Mouse (Mus musculus): ENCODE data around the gene Cmip.

Cmip gene

DNA sequence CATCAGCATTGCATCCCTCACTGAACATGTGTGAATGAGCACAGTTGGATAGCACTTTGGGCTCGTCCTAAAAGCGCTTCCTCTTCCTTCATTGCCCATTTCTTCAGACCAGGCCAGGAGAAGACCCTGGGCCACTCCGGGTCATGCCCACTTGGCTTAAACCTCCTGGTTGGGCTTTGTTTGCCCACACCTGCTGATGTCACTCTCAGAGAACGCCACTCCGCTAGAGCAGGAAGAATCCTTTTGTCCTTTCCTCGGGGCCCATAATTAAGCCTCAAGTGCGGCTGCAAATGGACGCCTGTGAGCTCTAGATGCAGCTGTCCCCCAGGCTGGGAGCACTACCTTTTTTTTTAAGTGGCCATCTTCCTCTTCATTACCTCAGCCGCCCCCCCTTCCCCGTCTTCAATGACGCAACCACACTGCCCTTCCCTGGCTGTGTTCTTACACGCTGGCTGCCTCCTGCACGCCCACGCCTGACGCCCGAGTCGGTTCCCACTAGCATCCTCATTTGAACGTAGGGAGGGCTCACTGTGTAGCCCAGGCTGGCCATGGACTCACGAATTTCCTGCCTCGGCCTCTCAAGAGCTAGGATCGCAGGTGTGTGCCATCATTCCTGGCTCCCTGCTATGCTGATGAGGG, 171.8 kb downstream of the Cmip start:
- no peak for DNase-seq

GRCm38 (mm10) chr8:117430624-117431023, 173.8 kb downstream of the Cmip start:
- no peak for DNase-seq

DNA sequence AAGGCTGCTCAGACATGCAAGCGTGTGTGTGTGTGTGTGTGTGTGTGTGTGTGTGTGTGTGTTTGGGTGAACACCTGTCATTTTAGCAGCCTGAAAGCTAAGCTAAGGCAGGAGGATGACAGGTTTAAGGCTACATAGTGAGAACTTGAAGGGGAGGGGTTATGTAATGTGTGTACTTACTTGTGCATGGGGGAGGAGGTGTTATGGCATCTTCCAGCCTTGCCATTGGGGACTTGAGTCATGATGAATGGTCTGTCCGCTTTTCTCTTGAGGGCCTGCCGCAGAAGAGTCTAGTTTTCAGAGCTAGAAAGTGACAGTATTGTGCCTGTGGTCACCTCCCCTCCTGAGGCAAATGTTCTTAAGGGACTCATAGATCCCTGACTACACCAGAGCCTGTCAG, 174.7 kb downstream of the Cmip start:
- DNase-seq = no peak

DNA sequence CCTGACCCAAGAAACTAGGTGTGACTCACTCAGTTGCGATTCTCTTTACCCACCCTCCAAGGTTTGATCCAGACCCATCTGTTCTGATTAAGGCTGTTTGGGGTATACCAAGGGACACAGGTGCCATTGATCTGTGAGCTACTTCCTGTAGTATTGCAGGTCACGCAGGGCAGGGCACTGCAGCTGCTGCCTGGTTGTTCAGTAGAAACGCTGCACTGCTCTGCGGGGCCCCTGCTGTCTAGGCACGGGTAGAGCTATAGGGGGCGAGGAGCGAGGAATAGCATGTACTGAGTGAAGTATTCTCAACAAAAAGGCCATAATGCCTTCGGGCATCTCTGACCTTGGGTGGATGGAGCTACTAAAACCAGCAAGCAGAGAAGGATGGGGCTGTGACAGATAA, 175.2 kb downstream of the Cmip start:
- no peak for DNase-seq

DNA sequence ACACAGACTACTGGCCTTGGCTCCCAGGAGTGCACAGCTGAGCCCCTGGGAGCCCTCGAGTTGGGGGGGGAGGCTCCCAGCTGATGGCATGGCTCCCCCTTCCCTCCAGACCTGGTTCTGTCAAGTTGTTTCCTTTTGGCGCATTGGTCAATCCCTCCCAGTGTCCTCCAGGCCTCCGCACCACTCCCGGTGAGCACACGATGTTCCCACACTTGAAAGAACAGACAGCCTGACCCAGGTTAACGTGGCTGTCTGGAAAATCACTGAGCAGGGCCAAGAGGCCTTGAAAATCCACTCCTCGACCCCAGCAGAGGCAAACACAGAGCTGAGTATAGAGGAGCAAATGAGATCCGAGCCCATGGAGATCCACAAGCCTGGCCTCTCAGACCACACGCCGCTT, 177.1 kb downstream of the Cmip start:
- no peak for DNase-seq

GRCm38 (mm10) chr8:117436786-117437185, 179.9 kb downstream of the Cmip start:
- DNase-seq = no peak

DNA sequence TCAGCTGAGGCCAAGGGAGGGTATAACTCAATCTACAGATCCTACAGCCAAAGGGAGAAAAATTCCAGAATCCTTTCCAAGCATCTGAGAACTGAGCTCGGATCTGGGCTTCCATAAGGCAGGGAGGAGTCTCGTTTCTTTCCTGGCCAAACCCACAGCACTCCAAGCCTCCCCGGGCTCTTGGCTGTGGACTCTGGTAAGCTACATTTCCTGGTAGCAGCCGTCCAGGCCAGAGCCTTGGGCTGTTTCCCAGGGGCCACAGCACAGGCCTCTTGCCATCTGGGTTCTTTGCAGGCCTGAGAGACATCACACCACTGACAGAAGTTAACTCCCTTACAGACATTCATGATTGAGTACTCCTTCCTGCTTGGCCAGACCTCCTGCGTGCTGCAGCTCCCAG, 180.8 kb downstream of the Cmip start:
- DNase-seq = peak; percentile 36

DNA sequence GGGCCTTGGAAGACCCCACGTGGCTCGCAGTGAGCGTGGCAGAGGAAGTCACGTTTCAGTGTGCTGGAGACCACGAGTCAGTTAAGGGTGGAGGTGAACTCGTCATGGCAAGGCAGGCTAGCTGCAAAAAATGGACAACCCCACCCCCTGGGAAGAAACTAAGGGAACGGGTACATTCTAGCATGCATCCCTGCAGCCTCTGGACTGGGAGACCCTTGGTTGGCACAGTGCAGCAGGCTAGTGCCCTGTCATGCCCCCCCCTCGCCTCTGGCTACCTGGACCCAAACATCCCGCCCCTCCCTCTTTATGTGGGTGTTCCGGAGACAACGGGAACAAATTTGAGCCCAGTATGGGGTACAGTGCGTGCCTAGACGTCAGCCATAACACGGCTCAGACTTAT, 183.5 kb downstream of the Cmip start:
- DNase-seq = no peak

GRCm38 (mm10) chr8:117440759-117441158, 183.9 kb downstream of the Cmip start:
- no peak for DNase-seq

- DNase-seq = no peak
Observed at GRCm38 (mm10) chr8:117445507-117445906, 188.6 kb downstream of the Cmip start.

- DNase-seq = no peak
Observed at GRCm38 (mm10) chr8:117446344-117446997, 189.6 kb downstream of the Cmip start.

DNA sequence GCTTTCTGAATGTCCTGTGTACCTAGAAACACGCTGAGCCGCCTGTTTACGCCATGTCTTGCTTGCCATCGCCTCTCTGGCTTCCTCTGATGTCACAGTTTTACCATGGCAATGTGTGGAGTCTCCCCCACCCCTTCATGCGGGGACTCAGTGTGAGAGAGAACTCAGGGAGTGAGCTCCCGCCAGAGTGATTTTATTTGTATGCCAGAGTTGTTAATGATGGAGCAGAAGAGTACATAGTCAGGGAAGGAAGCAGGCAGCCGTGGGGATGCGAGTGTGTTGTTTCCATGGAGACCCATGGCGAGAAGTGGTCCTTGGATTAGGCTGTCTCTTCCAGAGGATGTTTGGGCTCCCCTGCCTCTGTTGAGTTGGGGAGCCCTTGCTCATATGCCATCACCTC, 194.2 kb downstream of the Cmip start:
- DNase-seq = no peak

- no peak for DNase-seq
Observed at GRCm38 (mm10) chr8:117453974-117454373, 197.1 kb downstream of the Cmip start.

- no peak for DNase-seq
Observed at GRCm38 (mm10) chr8:117454516-117455116, 197.8 kb downstream of the Cmip start.

DNA sequence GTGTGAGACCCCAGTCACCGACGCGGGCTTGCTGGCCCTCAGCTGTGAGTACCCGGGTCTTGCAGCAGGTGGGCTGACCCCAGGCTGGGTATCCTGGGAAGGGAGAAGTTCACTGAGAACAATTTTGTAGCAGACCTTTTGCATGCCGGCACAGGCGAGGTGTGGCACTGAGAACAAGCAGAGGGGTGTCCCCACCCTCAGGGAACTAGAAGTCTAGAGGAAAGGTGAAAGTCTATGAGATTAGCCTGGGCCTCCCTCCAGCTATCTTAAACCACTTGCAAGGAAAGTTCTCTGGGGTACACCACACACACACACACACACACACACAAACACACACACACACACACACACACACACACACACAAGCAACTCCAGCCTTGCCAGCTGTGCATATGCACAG, 198.8 kb downstream of the Cmip start:
- DNase-seq = no peak

DNA sequence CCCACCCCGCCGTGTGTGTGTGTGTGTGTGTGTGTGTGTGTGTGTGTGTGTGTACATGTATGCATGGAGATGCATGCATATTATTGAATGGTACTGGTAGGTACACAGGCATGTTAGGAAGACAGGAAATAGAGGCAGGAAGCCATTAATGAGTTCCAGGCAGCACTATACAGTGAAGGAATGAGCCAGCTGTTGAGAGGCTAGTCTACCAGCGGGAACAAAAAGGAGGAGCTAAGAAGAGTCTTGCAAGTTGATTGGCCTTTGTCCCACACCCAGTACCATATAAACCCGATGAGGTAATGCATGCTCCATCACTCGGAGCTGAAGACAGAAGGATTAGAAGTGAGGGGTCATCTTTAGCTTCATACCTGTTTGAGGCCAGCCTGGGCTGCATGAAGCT, 201.6 kb downstream of the Cmip start:
- DNase-seq = no peak

DNA sequence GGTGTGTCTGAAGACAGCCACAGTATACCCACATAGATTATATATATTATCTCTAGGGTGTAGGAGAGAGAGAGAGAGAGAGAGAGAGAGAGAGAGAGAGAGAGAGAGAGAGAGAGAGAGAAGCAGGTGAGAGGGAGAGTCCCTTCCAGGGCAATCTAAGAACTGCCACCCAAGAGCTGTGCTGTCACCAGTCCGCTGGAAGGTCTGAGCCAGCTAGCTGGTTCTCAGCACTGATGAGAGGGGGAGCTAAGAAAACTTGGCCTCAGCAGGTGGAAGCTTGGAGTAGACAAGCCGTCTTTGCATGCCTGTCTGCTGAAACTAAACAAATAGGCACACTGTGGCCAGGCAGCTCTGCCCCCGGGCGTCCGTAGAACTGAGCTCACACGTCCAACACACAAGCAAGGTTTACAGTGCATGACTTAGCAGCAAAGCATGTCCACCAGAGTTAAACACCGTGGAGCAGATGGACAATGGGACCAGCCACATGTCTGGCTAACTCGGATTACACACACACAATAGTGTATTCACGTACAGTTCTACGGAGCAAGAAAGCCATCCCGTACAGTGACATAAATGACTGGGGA, 205.9 kb downstream of the Cmip start:
- DNase-seq = peak; percentile 18

DNA sequence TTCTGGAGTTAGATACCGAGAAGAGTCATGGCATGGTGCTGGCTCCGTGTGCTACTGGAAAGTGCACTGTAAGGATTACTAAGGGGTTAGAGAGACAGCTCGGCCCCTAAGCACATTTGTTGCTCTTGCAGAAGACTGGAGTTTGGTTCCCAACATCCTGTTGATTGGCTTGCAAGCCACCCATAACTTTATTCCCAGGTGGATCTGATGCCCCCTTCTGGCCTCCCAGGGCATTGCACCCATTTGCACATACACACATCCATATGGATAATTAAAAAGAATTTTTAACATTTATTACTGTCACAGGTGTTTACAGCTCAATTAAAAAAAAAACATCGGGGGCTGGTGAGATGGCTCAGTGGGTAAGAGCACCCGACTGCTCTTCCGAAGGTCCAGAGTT, 207.7 kb downstream of the Cmip start:
- DNase-seq = no peak

DNA sequence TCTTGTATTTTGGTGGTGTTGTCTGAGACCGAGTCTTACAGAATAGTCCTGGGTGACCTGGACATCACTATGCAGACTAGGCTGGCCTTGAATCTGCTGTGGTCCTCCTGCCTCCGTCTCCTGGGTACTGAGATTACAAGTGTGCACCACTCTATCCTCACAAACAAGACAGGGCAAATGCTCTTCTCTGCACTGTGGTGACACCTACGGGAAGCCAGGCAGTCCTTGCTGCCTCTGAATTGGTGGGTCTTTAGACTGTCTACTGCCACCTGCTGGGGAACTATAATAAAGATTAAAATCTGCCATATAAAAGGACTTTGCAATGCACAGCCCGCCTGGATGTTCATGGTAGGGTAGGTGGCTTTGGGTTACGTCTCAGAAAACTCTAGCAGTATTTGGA, 208.4 kb downstream of the Cmip start:
- DNase-seq = peak; percentile 75

- DNase-seq = no peak
Observed at GRCm38 (mm10) chr8:117467466-117467865, 210.6 kb downstream of the Cmip start.

DNA sequence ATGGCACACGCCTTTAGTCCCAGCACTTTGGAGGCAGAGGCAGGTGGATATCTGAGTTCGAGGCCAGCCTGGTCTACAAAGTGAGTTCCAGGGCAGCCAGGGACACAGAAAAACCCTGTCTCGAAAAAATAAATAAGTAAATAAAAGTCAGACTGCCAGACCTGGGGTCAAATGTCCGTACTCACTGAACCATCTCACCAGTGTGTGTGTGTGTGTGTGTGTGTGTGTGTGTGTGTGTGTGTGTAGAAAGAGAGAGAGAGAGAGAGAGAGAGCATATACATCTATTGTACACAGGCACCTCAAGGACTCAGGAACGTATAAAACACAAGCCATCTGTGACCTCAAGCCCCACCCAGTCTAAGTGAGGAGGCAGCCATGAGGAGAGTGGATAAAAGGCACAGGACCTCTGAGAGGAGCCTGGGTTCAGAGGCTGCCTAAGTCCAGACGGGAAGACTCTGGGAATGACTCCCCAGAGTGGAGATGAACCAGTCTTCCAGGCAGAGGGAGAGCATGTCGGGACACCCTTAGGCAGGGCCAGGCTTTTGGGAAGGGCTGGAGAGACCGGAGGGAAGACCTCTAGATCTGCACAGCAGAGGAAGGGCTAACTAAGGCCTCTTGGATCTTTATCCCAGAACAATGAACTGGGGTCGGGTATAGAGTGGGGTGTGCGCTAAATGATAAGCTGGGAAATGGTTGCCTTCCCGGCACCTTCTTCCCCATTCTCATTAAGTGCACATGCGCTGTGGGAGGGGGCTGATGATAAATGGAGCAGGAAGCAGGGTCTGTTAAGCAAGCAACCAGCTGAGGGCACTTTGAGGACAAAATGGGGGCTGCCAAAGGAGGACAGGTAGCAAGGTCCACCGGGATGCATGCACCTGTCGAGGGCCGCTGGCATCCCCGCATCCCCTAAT, 212.8 kb downstream of the Cmip start:
- peak; percentile 57 for DNase-seq

- DNase-seq = peak; percentile 93
Observed at GRCm38 (mm10) chr8:117470342-117470781, 213.5 kb downstream of the Cmip start.

- peak; percentile 76 for DNase-seq
Observed at GRCm38 (mm10) chr8:117471174-117471573, 214.3 kb downstream of the Cmip start.

All from kidney, postnatal 14 days (tissue).